In genomic region chr15:50963606-50964005, GRCm38 (mm10) we compare ENCODE assay signal across 29 mouse cellular contexts.
A peak's percentile ranks its signal among the peaks of the same experiment; 100 is the strongest.
DNase-seq lines count a peak whose midpoint lies in the region; ATAC-seq lines count a peak whose summit lies in the region.
"Had no signal": no experiment of that assay in that cellular context is flagged by ENCODE, and none has a peak within 500 bp of the region (broad histone marks: within the 10 kb centered on the region; RNA-seq: fewer than 3 reads in every experiment).

No protein-coding gene starts in this region.

- H3K27ac ChIP-seq in kidney, embryonic 16.5 days (ENCODE audit: low read length): 0 out of 2 replicates have a peak overlapping the region, but pooled peaks have one; percentile 50
- H3K27ac ChIP-seq in embryonic facial prominence, embryonic 14.5 days (replicated peaks; ENCODE audit: low read depth, low read length): no peak overlapping the region
- H3K27ac ChIP-seq: heart, adult 2 months; hindbrain, embryonic 13.5 days; layer of hippocampus, adult 2 months; left cerebral cortex, adult 2 months; limb, embryonic 13.5 days; lung, embryonic 15.5 days; midbrain, embryonic 12.5 days had no signal

- WGBS in kidney, embryonic 16.5 days: 62% methylated on average over 5 of the region's 5 CpGs
- WGBS in embryonic facial prominence, embryonic 14.5 days: 50% methylated on average over 5 of the region's 5 CpGs

- no peak overlapping the region for H3K9ac ChIP-seq in kidney, embryonic 16.5 days (replicated peaks; ENCODE audit: low read length)
- no peak overlapping the region for H3K9ac ChIP-seq in embryonic facial prominence, embryonic 14.5 days (ENCODE audit: low read depth, low read length)
- H3K9ac ChIP-seq: heart, embryonic 12.5 days; hindbrain, embryonic 13.5 days; limb, embryonic 13.5 days; lung, embryonic 15.5 days; midbrain, embryonic 12.5 days had no signal

- no peak overlapping the region for H3K4me2 ChIP-seq in kidney, embryonic 16.5 days (replicated peaks; ENCODE audit: low read depth, low read length)
- no peak overlapping the region for H3K4me2 ChIP-seq in embryonic facial prominence, embryonic 14.5 days (ENCODE audit: low read depth, low read length)
- H3K4me2 ChIP-seq: heart, embryonic 12.5 days; hindbrain, embryonic 13.5 days; limb, embryonic 13.5 days; liver, embryonic 11.5 days; lung, embryonic 15.5 days; midbrain, embryonic 12.5 days had no signal

- H3K27me3 ChIP-seq in kidney, embryonic 16.5 days (ENCODE audit: insufficient read depth, low read length): no peaks in the 10 kb centered on the region
- H3K27me3 ChIP-seq in embryonic facial prominence, embryonic 14.5 days (replicated peaks; ENCODE audit: control insufficient read depth, insufficient read depth, low read length): no peaks in the 10 kb centered on the region
- H3K27me3 ChIP-seq: heart, embryonic 12.5 days; hindbrain, embryonic 13.5 days; limb, embryonic 13.5 days; lung, embryonic 15.5 days; megakaryocyte, embryonic 14.5 days; midbrain, embryonic 12.5 days had no signal

- H3K36me3 ChIP-seq in kidney, embryonic 16.5 days (ENCODE audit: insufficient read depth, low read length): no peaks in the 10 kb centered on the region
- no peaks in the 10 kb centered on the region for H3K36me3 ChIP-seq in embryonic facial prominence, embryonic 14.5 days (ENCODE audit: control insufficient read depth, insufficient read depth, low read length)
- H3K36me3 ChIP-seq: heart, embryonic 12.5 days; hindbrain, embryonic 13.5 days; limb, embryonic 13.5 days; lung, embryonic 15.5 days; midbrain, embryonic 12.5 days had no signal

- peak; percentile 44 to 45 for DNase-seq in adrenal gland, adult (ENCODE audit: inconsistent age in 2 of 2, low spot score in 1 of 2)
- DNase-seq in adrenal gland, adult 18-20 months (ENCODE audit: low spot score in 2 of 2): no peak
- DNase-seq in kidney, postnatal 25 days: no peak
- peak; percentile 50 for DNase-seq in R1 (ENCODE audit: low read depth, low spot score)
- DNase-seq in embryonic facial prominence, embryonic 14.5 days (ENCODE audit: low spot score): peak; percentile 20
- no peak for DNase-seq in retina, postnatal 1 day
- no peak for DNase-seq in gastrocnemius, postnatal 4 days (ENCODE audit: low spot score in 2 of 2)
- DNase-seq: cerebellum, adult 11-12 months; cerebellum, adult 9-11 months; embryo, embryonic 11 days; gastrocnemius, postnatal 25 days; heart, adult 2 months; heart, postnatal 4 days; lung, postnatal 4 days; right cerebral cortex, adult 18-20 months; spleen, adult 18-20 months; thymus, postnatal 14 days had no signal

- no peak for ATAC-seq in kidney, embryonic 16.5 days (ENCODE audit: low FRiP score, low TSS enrichment)
- ATAC-seq in embryonic facial prominence, embryonic 14.5 days (ENCODE audit: low read depth): peak; percentile 94
- ATAC-seq: forebrain, embryonic 14.5 days; intestine, embryonic 16.5 days had no signal

- no peaks in the 10 kb centered on the region for H3K9me3 ChIP-seq in kidney, embryonic 16.5 days (ENCODE audit: low read length)
- no peaks in the 10 kb centered on the region for H3K9me3 ChIP-seq in embryonic facial prominence, embryonic 14.5 days (ENCODE audit: control insufficient read depth, low read length)
- H3K9me3 ChIP-seq: heart, embryonic 12.5 days; hindbrain, embryonic 13.5 days; limb, embryonic 13.5 days; lung, embryonic 15.5 days; megakaryocyte, embryonic 14.5 days; midbrain, embryonic 12.5 days had no signal

- no peak overlapping the region for H3K4me3 ChIP-seq in kidney, embryonic 16.5 days (ENCODE audit: low read length)
- H3K4me3 ChIP-seq in embryonic facial prominence, embryonic 14.5 days (ENCODE audit: low read depth, low read length): no peak overlapping the region
- H3K4me3 ChIP-seq: heart, adult 2 months; heart, embryonic 12.5 days; hindbrain, embryonic 13.5 days; layer of hippocampus, adult 2 months; left cerebral cortex, adult 2 months; limb, embryonic 13.5 days; lung, embryonic 15.5 days; megakaryocyte, embryonic 14.5 days; midbrain, embryonic 12.5 days had no signal

- peaks cover 6% of the 10 kb centered on the region; the same call in 1 of the 2 replicates for H3K4me1 ChIP-seq in kidney, embryonic 16.5 days (ENCODE audit: insufficient read depth, low read length)
- H3K4me1 ChIP-seq in embryonic facial prominence, embryonic 14.5 days (ENCODE audit: control insufficient read depth, insufficient read depth, low read length): no peaks in the 10 kb centered on the region
- H3K4me1 ChIP-seq: heart, embryonic 12.5 days; hindbrain, embryonic 13.5 days; limb, embryonic 13.5 days; lung, embryonic 15.5 days; megakaryocyte, embryonic 14.5 days had no signal

Comparison
In these comparisons a context has a peak if more than half of its experiments do, and no peak if none do; other contexts are left out.
1. DNase-seq: peak in adrenal gland, adult (2 of 2), R1 (single experiment) and embryonic facial prominence, embryonic 14.5 days (single experiment); none in adrenal gland, adult 18-20 months (0 of 2), kidney, postnatal 25 days (0 of 2), retina, postnatal 1 day (single experiment) and gastrocnemius, postnatal 4 days (0 of 2).